ENCODE assay signal across 13 mouse cellular contexts in the genomic region with DNA sequence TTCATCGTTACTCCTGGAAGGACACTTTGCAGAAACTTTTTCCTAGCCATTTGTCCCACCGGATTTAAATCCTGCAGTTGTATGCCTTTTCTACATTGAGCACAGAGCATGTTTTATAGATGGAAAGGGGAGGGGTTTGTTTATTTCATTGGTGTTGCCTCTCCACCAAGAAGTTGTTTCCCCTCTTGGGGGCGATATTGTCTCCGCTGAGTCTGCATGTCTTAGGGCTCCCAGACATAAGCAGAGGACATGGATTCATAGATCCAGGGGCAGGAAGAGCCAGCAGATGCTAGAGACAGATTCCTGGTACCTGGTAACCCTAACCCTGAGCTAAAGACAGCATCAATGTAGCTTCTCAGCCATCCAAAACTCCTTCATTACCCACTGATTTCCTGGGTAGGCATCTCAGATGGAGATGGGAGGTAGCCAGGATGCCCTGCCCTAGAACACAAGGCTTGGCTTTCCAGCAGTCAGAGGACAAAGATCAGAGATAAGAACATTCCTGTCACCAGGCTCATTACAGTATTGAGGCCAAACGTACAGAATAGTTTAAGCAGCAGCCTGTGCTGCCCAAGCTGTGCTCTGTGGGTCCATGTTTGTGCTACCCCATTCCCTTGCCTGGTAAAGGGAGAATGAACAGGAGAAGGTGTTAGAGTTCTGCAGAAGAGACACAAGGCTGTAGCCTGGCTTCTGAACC. TPM values are rescaled to one million over a fixed set of nuclear protein-coding genes. Genes with fewer than 3 reads are reported as not detected.
DNase-seq lines count a peak whose midpoint lies in the region; ATAC-seq and TF ChIP-seq lines count a peak whose summit lies in the region.
"Had no signal": no experiment of that assay in that cellular context is flagged by ENCODE, and none has a peak within 500 bp of the region (broad histone marks: within the 10 kb centered on the region; RNA-seq: fewer than 3 reads in every experiment).

No protein-coding gene starts in this region.

- no peak for TF ChIP-seq EP300 in ES-Bruce4 (IDR thresholded peaks at IDR 0.05; ENCODE audit: insufficient read depth, low read depth, low read length)

- no peak for TF ChIP-seq POLR2A in ES-Bruce4 (IDR thresholded peaks at IDR 0.05; ENCODE audit: insufficient read depth, low read length)

- intact Hi-C loops in gastrocnemius, adult 2 months (cut with DNase I), result no loop called here
- intact Hi-C loops in left cerebral cortex, postnatal 14 days (cut with DNase I), result loop anchor here (5.0 to 10.0 kb wide), 2 partner anchors 472 to 961 kb away; no protein-coding TSS in a partner anchor
- intact Hi-C loops in heart, postnatal 14 days (cut with DNase I), result no loop called here

- no peak for DNase-seq in gastrocnemius, adult 2 months
- DNase-seq in gastrocnemius, adult 8-10 months (ENCODE audit: low spot score in 2 of 2), result no peak
- peak; percentile 57 to 82 for DNase-seq in left cerebral cortex, postnatal 14 days (ENCODE audit: low spot score in 2 of 2)
- no peak for DNase-seq in left cerebral cortex, adult 11 months (ENCODE audit: low spot score)
- DNase-seq in embryo, embryonic 9.5 days (ENCODE audit: extremely low spot score), result peak; percentile 31
- DNase-seq in heart, postnatal 14 days, result no peak
- DNase-seq: kidney, postnatal 36 days had no signal

- 0 out of 2 replicates have a peak, but pooled peaks cover 3% of the 10 kb centered on the region for H3K27me3 ChIP-seq in ES-Bruce4 (ENCODE audit: control insufficient read depth, insufficient read depth, low read length, poor library complexity, severe bottlenecking)
- H3K27me3 ChIP-seq in hindbrain, embryonic 13.5 days, result peaks cover 17% of the 10 kb centered on the region

- peak; percentile 4; the same call in 1 of the 2 replicates for TF ChIP-seq CTCF in gastrocnemius, adult 2 months (IDR thresholded peaks at IDR 0.05)
- peak; percentile 23 for TF ChIP-seq CTCF in ES-Bruce4 (IDR thresholded peaks at IDR 0.05; ENCODE audit: low read depth, low read length)

- H3K4me3 ChIP-seq in gastrocnemius, adult 2 months, result no peak overlapping the region
- H3K4me3 ChIP-seq in ES-Bruce4 (ENCODE audit: low read depth, low read length), result no peak overlapping the region
- H3K4me3 ChIP-seq in hindbrain, embryonic 13.5 days, result no peak overlapping the region
- H3K4me3 ChIP-seq: heart, embryonic 13.5 days; liver, embryonic 12.5 days; midbrain, embryonic 12.5 days had no signal

- no peaks in the 10 kb centered on the region for H3K9me3 ChIP-seq in ES-Bruce4 (replicated peaks; ENCODE audit: control insufficient read depth, insufficient read depth, low read length, poor library complexity, severe bottlenecking)
- no peaks in the 10 kb centered on the region for H3K9me3 ChIP-seq in hindbrain, embryonic 13.5 days
- H3K9me3 ChIP-seq: heart, embryonic 13.5 days; liver, embryonic 12.5 days; midbrain, embryonic 12.5 days had no signal

- 58% methylated on average over 5 of the region's 5 CpGs for WGBS in hindbrain, embryonic 13.5 days

- peaks cover 1% of the 10 kb centered on the region for H3K4me1 ChIP-seq in ES-Bruce4 (ENCODE audit: control insufficient read depth, insufficient read depth, low read length)
- H3K4me1 ChIP-seq in hindbrain, embryonic 13.5 days (replicated peaks), result peaks cover 30% of the 10 kb centered on the region

- H3K9ac ChIP-seq in ES-Bruce4 (ENCODE audit: low read depth, poor library complexity, severe bottlenecking), result no peak overlapping the region
- H3K9ac ChIP-seq in hindbrain, embryonic 13.5 days, result no peak overlapping the region
- H3K9ac ChIP-seq: heart, embryonic 13.5 days; liver, embryonic 12.5 days; midbrain, embryonic 12.5 days had no signal

- H3K36me3 ChIP-seq in ES-Bruce4 (ENCODE audit: control insufficient read depth, insufficient read depth, low read length, poor library complexity, severe bottlenecking), result no peaks in the 10 kb centered on the region
- no peaks in the 10 kb centered on the region for H3K36me3 ChIP-seq in hindbrain, embryonic 13.5 days
- H3K36me3 ChIP-seq: heart, embryonic 13.5 days; liver, embryonic 12.5 days; midbrain, embryonic 12.5 days had no signal

- ATAC-seq in hindbrain, embryonic 13.5 days (ENCODE audit: low FRiP score), result no peak
- ATAC-seq: liver, embryonic 12.5 days had no signal

- H3K4me2 ChIP-seq in hindbrain, embryonic 13.5 days, result no peak overlapping the region
- H3K4me2 ChIP-seq: heart, embryonic 13.5 days; liver, embryonic 12.5 days; midbrain, embryonic 12.5 days had no signal

- H3K27ac ChIP-seq in gastrocnemius, adult 2 months, result no peak overlapping the region
- H3K27ac ChIP-seq in ES-Bruce4 (ENCODE audit: insufficient read depth, low read length), result no peak overlapping the region
- H3K27ac ChIP-seq in hindbrain, embryonic 13.5 days, result no peak overlapping the region
- H3K27ac ChIP-seq: heart, embryonic 13.5 days; liver, embryonic 12.5 days; midbrain, embryonic 12.5 days had no signal

RNA-seq across cellular contexts. Expression of a gene that starts 4.4 kb away (rescaled TPM):
- under 1 TPM; 0.06 to 0.08 TPM for total RNA-seq in gastrocnemius, adult 2 months (2021)
- total RNA-seq in gastrocnemius, adult 8-10 months (2022), result under 1 TPM in 3 of 4 experiments, not detected in 1; 0.09 to 0.19 (median 0.15) TPM
- 10 to 100 TPM; 37.6 to 39.4 TPM for total RNA-seq in left cerebral cortex, postnatal 14 days (2021)
- not detected in 2 replicates for polyA plus RNA-seq in ES-Bruce4 (2011; ENCODE audit: insufficient read depth, insufficient read length, low read depth, missing spikeins)
- 1 to 10 TPM in 1 of 2 experiments, under 1 TPM in 1; 0.95 to 1.1 TPM for total RNA-seq in heart, postnatal 14 days (2021)
- 6.5 and 7.0 TPM in 2 replicates for polyA plus RNA-seq in hindbrain, embryonic 13.5 days (2015; fragmentation: Nextera tagmentation; extraction: Ambion mirVana)
- polyA plus RNA-seq: C2C12 had no signal

Comparison
In these comparisons a context has a peak if more than half of its experiments do, and no peak if none do; other contexts are left out.
1. DNase-seq: peak in left cerebral cortex, postnatal 14 days (2 of 2) and embryo, embryonic 9.5 days (single experiment); none in gastrocnemius, adult 2 months (single experiment), gastrocnemius, adult 8-10 months (0 of 2), left cerebral cortex, adult 11 months (single experiment) and heart, postnatal 14 days (0 of 2).
2. RNA of a gene that starts 4.4 kb away (total RNA-seq): 37.6 to 39.4 TPM in left cerebral cortex, postnatal 14 days; 0.95 to 1.1 TPM in heart, postnatal 14 days, 0.09 to 0.19 TPM in gastrocnemius, adult 8-10 months and 0.06 to 0.08 TPM in gastrocnemius, adult 2 months; every median in the first group is over 10 times any median in the second.